Mouse (Mus musculus) kidney, adult 2 months (tissue): ENCODE measurements around the gene Ak8. TPM values are rescaled to one million over a fixed set of nuclear protein-coding genes. Genes with fewer than 3 reads are reported as not detected.

ENCODE experiments used
- DNase-seq: peaks from one replicate; pipeline ENCODE4 v3.0.0; 2021
- H3K27ac ChIP-seq: fragments of 200-500 bp; 2 replicates; pipeline ENCODE4 v1.5.1; 2012; ENCODE audit warnings: low read depth, low read length, control low read depth, inconsistent platforms; ENCODE audit not compliant: insufficient read depth
- H3K27me3 ChIP-seq: fragments of 200-500 bp; replicated peaks from 2 replicates; pipeline ENCODE4 v1.6.1; 2012; ENCODE audit warnings: mild to moderate bottlenecking, moderate library complexity, low read length, inconsistent platforms; ENCODE audit not compliant: control insufficient read depth, insufficient read depth
- H3K36me3 ChIP-seq: fragments of 200-500 bp; 2 replicates; pipeline ENCODE4 v1.6.1; 2012; ENCODE audit warnings: mild to moderate bottlenecking, moderate library complexity, low read length, inconsistent platforms; ENCODE audit not compliant: control insufficient read depth, insufficient read depth
- H3K4me1 ChIP-seq: fragments of 200-500 bp; 2 replicates; pipeline ENCODE4 v1.6.1; 2011; ENCODE audit warnings: low read length; ENCODE audit not compliant: control insufficient read depth, insufficient read depth
- H3K4me3 ChIP-seq: fragments of 200-500 bp; 2 replicates; pipeline ENCODE4 v1.5.1; 2011; ENCODE audit warnings: mild to moderate bottlenecking, low read depth, low read length, control low read depth; ENCODE audit not compliant: insufficient read depth
- CTCF ChIP-seq: fragments of 200-500 bp; conservative IDR thresholded peaks from 2 replicates; pipeline ENCODE4 v1.5.1; 2011; ENCODE audit warnings: low read depth, mild to moderate bottlenecking, control low read depth, low read length, moderate library complexity, mixed read lengths; ENCODE audit not compliant: insufficient read depth, insufficient read length
- POLR2A ChIP-seq: fragments of 200-500 bp; IDR thresholded peaks from one replicate; pipeline ENCODE4 v1.6.1; 2011; ENCODE audit warnings: low read depth, low read length, control low read depth
- WGBS: fragments of 180-500 bp; shearing (Covaris S2); methylation state at CpG from one replicate; pipeline ENCODE4 v1.1.7; 2018; 5-methylcytosine and 5-hydroxymethylcytosine counted together
- polyA plus RNA-seq: library from polyadenylated mRNA; depleted of rRNA; stranded (reverse); fragments of >200 nt; gene quantifications from 2 replicates; pipeline ENCODE4 v1.2.3, GENCODE M21; 2012

The Ak8 gene
- polyA plus RNA-seq, 1 experiment, result 0.36 TPM

DNA sequence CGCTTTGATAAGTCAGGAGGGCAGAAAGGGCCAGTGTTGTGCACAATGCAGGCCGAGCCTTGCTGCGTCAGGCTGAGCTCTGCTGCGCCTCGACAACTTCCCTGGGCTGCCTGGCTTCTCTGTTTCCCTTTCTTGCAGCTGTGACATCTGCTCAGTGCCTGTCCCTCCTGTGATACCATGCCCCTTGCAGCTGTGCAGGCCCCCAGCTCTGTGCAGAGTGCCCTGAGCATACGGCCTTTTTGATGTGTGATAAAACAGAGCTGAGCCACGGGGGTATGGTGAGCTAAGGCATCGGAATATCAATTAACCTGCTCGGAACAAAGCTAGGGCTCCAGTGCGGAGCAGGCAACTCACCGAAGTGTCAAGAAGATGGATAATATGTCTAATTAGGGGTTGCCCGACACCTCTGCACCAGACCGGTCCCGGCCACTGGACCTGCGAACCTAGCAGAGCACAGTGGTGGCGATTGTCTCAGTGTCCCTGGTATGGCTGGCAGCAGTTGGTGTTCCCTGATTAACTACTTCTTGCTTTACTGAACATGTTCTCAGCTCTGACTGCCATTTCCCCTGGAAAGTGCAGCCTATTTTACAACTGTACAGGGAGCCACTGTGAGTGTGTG lies 27.9 kb downstream of the Ak8 start:
- H3K4me1 ChIP-seq, result no peaks in the 10 kb centered on the region
- H3K27ac ChIP-seq, result no peak overlapping the region
- WGBS, result 49% methylated on average over 16 of the region's 16 CpGs
- TF ChIP-seq CTCF (no peak), POLR2A (no peak)
- H3K36me3 ChIP-seq, result no peaks in the 10 kb centered on the region
- no peak overlapping the region for H3K4me3 ChIP-seq
- no peak for DNase-seq
- no peaks in the 10 kb centered on the region for H3K27me3 ChIP-seq

DNA sequence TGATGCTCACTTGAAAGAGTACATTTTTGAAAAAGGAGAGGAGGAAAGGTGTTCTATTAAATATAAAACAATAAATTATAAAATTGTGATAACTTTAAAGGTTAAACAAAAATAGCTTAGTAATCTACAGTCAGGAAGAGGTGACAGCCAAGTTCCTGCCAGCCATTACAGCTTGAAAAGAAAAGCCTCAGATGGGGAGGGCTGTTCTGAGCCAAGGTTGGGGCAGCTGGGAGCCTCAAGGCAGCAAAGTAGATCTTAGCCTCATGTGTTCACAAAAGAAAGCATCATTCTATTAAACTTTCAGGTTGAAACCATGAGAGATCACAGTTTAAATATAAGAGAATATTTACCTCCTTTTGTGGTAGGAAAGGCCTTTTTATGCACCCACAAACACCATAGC lies 30.7 kb downstream of the Ak8 start:
- DNase-seq, result no peak
- no peak for TF ChIP-seq CTCF
- no peak for TF ChIP-seq POLR2A
- no peak overlapping the region for H3K4me3 ChIP-seq
- H3K4me1 ChIP-seq, result no peaks in the 10 kb centered on the region
- no peaks in the 10 kb centered on the region for H3K36me3 ChIP-seq
- H3K27me3 ChIP-seq, result no peaks in the 10 kb centered on the region
- no peak overlapping the region for H3K27ac ChIP-seq

DNA sequence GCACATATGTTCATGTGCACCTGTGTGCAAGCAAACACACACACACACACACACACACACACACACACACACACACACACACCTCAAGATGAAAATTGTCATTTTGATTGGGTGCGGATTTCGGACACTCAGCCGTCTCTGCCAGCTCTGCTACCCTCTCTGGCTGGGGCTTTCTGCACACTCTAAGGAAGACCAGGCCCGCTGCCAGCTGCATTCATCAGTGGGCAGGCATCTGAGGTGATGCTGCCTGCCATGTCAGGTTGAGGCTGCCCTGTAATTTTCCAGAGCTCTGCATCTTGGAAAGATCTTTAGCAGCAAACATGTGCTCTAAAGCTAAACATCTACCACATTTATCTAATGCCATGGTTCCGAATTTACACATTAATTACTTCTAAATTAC lies 37.1 kb downstream of the Ak8 start:
- Histone ChIP-seq H3K27me3 (no peaks in the 10 kb centered on the region), H3K36me3 (no peaks in the 10 kb centered on the region), H3K4me3 (no peak overlapping the region), H3K4me1 (no peaks in the 10 kb centered on the region), H3K27ac (no peak overlapping the region)
- no peak for DNase-seq
- WGBS, result 77% methylated on average over 5 of the region's 5 CpGs
- TF ChIP-seq POLR2A (no peak), CTCF (no peak)

DNA sequence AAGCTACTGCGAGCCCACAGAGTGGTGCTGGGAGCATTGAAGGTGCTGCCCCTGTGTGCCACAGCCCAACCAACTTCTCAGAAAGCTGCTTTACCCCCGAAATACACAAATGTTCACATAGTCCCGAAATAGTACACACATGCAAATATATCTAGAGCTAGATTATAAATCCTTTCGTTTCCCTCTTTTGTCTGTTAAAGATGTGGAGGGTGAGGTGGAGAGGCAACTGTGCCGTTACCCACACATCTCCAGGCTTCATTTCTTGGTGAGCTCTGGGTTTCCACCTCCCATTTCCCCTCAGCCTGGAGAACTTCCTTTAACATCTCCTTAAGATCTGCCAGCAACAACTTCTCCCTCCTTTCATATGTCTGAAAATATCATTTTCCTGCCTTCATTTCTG lies 40.2 kb downstream of the Ak8 start:
- Histone ChIP-seq H3K4me3 (no peak overlapping the region), H3K27ac (no peak overlapping the region), H3K4me1 (no peaks in the 10 kb centered on the region), H3K36me3 (no peaks in the 10 kb centered on the region), H3K27me3 (no peaks in the 10 kb centered on the region)
- 85% methylated on average over 5 of the region's 5 CpGs for WGBS
- TF ChIP-seq CTCF (no peak), POLR2A (no peak)
- DNase-seq, result no peak

DNA sequence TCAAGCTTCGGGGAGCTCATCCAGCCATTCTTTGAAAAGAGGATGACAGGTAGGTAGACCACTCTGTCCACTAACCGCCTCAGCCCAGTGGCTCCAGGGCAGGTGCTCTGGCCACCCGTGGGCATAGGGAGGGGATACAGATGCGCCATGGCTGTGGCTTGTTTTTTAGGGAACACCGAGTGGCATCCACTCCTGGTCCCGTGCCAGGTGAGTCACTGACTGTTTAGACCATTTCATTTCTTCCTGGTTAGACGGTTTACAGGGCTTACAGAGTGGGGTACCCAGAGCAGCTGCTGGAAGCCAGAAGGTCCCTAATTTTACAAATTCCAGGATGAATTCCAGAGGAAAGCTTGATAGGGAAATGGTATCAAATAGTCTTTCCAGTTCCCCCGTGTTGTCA lies 42.7 kb downstream of the Ak8 start:
- H3K36me3 ChIP-seq, result no peaks in the 10 kb centered on the region
- no peaks in the 10 kb centered on the region for H3K27me3 ChIP-seq
- DNase-seq, result no peak
- H3K4me3 ChIP-seq, result no peak overlapping the region
- no peak overlapping the region for H3K27ac ChIP-seq
- WGBS, result 66% methylated on average over 8 of the region's 8 CpGs
- no peaks in the 10 kb centered on the region for H3K4me1 ChIP-seq
- TF ChIP-seq POLR2A (no peak), CTCF (no peak)

DNA sequence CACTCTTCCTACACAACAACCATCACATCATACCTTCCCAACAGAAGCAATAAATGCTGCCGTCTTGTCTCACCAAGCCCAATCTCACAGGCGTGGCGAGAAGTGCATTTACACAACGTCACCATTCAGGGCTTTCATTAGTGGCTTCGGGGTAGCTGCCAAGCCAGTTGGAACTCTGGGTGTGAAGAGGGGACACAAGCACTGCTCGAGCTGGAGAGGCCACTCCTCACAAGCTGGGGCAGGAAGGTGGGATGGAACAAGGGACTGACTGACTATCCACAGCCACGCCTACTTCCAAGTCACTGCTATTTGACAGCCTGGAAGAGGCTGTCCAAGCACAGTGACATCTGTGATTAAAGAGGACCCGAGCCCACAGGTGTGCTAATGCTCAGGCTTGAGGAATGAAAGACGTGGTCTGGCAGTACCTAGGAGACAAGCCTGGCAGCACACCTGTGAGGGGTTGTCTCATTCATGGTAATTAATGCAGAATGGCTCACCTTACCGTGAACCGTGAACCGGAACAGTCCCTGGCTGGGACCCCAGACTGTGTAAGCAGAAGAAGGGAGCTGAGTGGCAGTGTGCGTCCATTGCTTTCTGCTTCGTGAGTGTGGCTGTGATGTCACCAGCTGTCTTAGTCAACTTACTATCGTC lies 46.8 kb downstream of the Ak8 start:
- no peak overlapping the region for H3K27ac ChIP-seq
- no peaks in the 10 kb centered on the region for H3K27me3 ChIP-seq
- no peak for DNase-seq
- TF ChIP-seq CTCF, result no peak
- H3K4me3 ChIP-seq, result no peak overlapping the region
- H3K36me3 ChIP-seq, result no peaks in the 10 kb centered on the region
- WGBS, result 45% methylated on average over 15 of the region's 15 CpGs
- H3K4me1 ChIP-seq, result no peaks in the 10 kb centered on the region

DNA sequence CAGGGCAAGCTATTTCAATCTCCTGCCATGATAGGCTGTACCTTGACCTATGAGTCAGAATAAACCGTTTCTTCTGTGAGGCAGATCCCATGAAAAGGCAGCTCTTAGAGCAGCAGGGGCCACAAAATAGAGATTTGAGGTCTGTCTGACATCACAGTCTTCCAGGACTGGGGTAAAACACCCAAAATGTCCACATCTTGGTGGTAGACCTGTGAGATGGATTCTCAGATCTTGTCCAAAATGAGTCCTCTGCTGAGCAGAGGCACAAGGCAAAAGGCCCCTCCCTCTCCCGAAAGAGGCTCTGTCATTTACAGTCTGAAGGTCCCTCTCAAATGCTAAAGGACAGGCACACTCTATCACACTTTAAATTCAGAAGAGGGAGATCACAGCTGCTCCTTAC lies 47.7 kb downstream of the Ak8 start:
- DNase-seq, result no peak
- WGBS, result 69% methylated on average over 2 of the region's 2 CpGs
- Histone ChIP-seq H3K4me3 (no peak overlapping the region), H3K27me3 (no peaks in the 10 kb centered on the region), H3K4me1 (no peaks in the 10 kb centered on the region), H3K36me3 (no peaks in the 10 kb centered on the region), H3K27ac (no peak overlapping the region)
- TF ChIP-seq CTCF, result no peak
- TF ChIP-seq POLR2A, result no peak
